Mouse (Mus musculus): ENCODE measurements at regions not wholly inside any gene's neighbourhood (a gene's known extent, or its start where the extent isn't known, plus 50 kb on each side); places are given as distances from the start of the nearest gene placed in this dataset.
"Not testable (repeated sequence)": the region's sequence is repeated elsewhere in the genome, so short reads cannot be mapped to it uniquely, and the experiment has no call there.

DNA sequence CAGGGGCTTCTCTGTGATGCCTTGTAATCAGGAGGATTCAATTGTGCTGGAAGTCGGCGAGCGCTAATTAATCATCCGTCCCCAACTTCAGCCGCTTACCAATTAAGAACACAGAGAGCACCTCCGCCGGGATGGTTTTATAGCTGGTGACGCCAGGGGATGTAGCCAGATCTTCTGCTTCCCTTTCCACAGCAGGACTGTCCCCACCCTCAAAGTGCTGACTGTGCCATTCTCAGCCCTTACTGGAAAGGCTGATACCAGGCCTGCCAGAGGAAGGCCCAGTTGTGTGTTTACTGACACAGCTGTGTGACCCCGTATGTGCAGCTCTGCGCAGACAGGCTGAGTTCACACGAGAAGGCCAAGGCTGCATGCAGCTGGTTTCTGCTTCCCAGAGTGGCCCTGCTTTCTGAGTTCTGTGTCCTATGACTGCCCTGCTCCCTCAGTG is 59.9 kb upstream of the Bend4 start:
- DNase-seq = peak; percentile 20

DNA sequence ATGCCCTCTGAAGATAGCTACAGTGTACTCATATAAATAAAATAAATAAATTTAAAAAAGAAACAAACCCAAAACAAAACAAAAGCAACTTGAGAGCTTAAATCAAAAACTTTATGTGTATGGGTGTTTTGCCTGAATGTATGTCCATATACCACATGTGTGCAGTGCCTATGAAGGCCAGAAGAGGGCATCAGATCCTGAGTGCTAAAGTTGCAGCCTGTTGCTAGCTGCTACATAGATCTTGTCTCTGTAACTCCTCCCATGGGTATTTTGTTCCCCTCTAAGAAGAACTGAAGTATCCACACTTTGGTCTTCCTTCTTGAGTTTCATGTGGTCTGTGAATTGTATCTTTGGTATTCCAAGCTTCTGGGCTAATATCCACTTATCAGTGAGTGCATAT is 62.6 kb upstream of the Bend4 start:
- not testable (repeated sequence) for DNase-seq

DNA sequence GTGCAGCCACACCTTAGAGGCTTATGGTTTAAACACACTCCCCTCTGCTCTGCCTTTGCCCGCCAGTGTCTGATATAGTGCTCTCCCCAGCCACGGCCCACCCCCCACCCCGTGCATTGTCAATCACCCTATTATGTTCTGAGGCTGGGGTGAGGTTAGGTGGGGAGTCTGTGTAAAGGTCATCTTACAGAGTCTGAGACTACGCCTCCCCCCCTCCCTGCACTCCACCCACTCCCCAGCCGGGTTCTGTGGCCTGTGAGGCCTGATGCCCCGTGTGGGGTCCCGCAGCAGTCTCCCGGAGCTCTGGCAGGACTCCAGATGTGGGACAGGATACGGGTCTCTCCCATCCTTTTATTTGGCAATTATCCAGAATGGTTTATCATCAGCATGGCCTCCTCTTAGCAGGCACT is 64.8 kb upstream of the Bend4 start:
- peak; percentile 20 for DNase-seq

DNA sequence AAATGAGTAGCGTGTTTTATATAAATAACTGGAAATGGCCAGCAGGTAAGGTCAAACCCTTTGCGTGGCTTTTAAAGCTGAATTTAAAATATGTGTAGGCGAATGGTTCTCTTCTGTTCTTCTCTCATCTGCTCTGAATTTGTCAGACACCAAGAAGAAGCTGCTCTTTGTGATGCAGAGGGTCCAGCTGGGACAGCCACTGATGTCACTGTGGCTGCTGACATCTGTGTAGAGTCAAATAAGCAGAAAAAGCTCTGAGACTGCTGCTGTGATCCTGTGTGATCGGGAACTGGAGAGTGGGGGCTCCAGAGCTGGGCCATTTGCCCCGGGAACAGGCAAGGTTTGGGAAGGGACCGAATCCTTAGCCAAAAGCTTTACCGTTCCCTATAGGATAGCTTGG is 68.6 kb upstream of the Bend4 start:
- no peak for DNase-seq

DNA sequence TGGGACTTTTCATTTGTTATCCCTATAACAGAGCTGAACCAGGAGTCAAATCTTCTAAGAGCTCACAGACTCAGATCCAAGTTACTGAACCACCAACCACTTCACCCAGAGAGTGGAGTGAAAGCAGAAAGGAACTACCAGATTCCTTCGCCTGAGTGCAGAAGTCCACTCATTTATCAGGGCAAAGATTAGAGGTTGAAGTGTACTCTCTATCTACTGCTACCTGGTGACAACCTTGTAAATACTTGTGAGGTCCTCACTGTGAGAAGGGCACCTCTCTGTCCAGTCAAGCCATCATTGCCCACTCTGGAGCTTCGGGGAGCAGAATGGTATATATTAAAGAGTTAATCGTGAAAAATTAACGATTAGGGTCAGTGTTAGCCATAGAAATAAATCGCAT is 87.4 kb upstream of the Shisa3 start:
- no peak for DNase-seq

DNA sequence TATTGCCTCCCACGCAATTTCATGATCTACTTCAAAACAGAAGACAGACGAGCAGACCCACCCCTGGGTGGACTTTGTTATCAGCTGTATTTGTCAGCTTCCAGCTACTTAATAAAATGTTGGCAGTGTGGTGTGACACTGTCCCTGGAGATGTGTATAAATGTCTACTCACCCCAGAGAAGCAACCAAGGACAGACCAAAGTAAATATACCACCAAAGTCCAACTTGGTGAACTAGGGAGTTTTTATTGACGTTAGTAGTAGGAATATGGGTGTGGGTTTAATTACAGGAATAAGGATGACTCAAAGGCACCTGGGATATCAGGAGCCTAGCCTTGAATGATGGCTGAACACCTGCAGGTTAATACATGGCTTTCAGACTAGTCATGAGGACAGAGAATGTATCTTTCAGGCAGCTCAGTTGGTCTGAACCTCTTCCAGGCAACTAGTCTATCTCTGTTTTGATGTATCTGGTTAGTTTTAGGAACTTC is 86.2 kb upstream of the Shisa3 start:
- DNase-seq = no peak

DNA sequence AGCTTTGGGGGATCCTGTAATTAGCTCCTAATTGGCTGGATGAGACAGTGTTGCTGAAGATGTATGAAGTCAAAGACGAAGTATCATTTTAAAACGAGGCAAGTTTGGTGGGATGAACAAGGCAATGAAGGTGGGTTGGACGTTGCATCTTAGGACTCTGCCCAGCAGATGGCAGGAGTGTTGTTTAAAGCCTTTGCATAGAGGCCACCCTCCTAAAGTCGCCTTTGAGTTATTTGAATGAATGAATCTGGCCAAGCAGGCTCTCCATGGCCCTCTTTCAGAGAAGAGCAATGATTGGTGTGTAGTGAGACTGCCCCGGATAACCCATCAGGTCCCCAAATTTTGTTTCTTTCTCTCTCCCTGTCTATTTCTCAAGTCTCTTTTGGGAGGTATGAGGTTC is 77.5 kb upstream of the Shisa3 start:
- DNase-seq = peak; percentile 49

DNA sequence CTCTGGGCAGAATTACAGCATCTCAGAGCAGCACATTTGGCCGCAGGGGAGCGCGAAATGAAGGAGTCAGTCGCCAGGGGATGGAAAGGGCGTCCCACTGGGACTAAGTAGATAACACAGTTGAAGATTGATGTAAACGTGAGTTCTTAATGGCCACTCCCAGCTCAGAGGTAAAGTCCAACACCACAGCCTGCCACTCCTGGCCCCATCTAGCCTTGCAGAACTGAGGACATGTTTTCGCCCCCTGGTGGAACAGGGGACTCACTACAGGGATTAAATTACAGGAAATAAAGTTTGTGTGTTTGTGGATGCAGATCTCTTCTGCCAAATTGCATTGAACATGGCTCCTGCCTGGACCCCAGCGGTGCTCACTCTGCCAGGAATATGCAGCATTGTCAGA is 76.7 kb upstream of the Shisa3 start:
- peak; percentile 73 for DNase-seq

DNA sequence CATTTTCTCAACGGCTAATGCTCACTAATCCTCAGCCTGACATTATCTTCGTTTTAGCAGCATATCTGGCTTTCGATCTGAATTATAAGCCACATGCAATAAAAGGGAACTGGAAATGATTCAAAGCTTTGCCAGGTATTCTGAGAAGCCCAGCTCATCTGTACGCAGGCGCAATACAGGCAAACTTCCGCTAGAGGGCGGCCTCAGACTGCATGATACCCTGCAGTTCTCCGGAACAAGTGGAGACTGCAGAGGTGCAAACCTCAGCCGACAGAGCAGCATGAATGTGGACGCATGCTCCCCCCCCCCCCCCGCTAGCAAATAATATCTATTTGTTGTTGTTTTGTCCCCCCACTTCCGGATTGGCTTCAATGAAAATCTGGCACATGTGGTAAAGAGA is 75.3 kb upstream of the Shisa3 start:
- peak; percentile 90 for DNase-seq

DNA sequence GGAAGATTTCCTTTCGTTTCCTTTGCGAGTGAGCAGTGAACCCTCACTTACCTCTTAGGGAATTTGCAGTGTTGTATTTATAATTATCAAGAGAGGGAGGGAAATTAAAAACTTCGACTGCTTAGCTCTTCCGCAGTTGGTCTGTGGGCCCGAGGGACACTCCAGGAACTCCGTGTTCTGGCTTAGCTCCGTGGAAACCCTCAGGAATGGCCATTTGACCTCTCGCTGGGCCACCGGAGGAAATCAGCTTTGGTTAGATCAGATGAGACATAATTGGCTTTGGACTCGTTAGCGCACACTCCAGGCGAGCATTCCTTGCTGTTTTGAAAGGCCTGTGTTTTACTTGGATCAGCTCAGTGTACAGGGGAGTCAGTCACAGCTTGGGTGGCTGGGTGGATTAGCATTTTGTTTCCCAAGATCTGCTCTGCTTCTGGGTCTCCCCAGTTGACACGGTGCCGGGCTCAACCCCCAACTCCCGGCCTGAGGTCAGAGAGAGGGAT is 74.9 kb upstream of the Shisa3 start:
- DNase-seq = peak; percentile 26

DNA sequence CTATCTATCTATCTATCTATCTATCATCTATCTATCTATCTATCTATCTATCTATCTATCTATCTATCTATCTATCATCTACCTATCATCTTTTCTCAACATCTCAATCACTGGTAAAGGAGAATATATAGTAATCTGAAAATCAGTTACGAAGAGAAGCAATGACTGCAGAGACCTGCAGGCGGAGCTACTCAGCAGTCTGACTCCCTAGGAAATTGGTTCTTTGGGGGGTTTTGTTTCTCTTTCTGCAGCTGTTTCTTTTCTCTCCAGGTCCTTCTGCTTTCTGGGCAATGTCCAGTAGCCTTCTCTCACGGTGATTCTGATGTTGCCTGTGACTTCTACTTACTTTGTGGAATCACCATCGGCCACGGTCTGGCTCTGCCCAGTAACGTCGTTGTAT is 73.6 kb upstream of the Shisa3 start:
- peak; percentile 37 for DNase-seq

DNA sequence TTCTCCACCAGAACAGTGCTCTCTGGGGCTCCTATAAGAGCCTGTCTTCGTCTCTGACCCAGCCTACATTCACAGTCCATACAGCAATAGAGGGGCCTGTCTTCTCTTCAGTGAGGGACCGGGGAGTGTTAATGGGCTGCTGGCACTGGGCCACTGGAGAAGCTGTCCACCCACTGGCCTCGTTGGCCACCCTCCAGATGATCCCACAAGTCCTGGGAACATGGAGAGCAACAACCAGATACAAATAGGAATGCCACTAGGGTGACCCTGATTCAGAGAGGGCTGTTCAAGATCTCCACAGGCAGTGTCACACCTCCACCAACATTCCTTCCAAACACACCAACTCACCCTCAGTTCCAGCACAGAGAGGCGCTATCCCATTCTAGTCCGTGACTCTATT is 69.7 kb upstream of the Shisa3 start:
- DNase-seq = no peak

DNA sequence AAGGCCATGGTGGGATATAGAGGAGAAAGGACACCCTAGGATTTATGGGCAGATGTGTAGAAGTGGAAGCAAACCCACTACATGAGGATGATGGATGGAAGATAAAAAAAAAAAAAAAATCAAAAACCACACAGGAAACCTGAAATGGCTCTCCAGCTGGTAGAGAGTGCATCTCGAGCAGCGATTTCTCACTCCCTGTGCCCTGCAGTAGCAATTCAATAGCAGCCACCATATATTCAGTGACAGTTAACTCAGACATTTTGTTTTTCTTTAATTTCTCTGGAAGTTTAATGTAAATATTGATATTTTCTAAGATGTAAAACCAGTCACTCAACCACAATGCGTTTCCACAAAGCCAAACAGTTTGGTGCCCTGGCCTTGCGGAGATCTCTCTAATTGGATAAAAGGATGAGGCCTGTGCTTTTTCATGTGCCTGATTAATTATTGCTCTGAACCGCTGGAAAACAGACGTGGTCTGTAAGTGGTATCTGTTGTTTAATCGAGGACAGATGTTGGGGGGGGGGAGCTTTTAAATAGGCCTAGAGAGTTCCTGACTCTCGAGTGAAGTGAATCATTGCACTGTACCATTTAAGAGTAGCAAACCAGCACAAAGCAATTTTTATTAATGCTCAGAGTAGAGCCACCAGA is 68.0 kb upstream of the Shisa3 start:
- DNase-seq = peak; percentile 49

DNA sequence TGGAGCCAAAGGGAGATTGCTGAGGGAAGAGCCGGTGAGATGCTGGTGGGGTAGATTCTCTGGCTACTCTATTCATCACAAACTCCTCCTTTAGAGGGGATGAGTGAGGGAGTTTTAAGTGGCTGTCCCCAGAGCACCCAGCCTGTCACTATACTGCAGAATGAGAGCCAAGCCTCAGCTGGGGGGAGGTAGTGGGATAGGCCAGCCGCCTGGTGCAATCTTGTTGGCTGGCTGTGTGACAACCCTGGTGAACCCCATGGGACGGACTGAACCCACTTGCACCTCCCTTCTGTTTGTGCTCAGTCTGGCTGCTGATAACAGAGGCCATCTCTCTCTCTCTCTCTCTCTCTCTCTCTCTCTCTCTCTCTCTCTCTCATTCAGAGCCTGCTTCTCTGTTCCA is 65.8 kb upstream of the Shisa3 start:
- no peak for DNase-seq

DNA sequence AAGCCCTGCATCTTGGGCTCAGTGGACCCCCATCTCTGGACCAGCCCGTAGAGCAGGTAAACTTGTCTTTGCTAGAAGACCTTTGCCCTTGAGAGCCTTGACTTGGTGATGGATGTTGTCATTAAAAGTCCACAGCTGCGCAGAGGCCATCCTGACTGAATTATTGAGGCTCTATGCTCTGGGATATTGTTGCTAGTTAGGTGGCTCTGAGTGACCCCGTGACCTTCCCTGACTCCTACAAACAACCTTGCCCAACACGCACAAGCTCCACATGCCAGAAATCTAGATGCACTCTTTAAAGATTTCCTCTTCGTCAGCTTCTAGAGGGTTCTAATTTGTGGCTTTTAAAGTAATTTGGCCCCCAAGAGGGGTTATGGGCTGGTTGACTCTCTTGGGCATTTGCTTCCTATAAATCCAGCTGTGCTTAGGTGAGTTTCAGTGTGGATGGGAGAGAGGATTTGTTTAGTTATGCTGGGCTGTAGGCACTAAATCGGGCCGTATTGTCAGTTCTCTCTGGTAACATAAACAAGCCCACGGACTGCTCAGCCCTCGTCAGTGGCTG is 63.6 kb upstream of the Shisa3 start:
- DNase-seq = peak; percentile 49

DNA sequence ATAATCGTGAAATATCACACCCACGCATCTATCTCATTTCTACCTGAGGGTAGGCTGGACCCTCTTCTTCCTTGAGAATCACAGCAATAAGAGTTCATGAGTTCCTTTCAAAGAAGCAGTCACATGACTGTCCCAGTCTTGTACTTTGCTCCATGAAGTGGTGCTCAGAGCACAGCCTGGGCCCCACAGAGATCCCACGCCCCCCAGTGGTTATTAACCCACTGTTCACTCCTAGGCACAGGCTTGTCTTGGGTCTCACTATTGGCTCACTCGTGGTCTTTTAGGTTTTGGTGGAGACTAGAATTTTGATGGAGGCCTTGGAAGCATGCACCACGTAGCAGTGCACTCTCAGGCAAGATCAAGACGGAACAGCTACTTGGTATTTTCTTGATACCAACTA is 57.4 kb upstream of the Shisa3 start:
- DNase-seq = no peak

DNA sequence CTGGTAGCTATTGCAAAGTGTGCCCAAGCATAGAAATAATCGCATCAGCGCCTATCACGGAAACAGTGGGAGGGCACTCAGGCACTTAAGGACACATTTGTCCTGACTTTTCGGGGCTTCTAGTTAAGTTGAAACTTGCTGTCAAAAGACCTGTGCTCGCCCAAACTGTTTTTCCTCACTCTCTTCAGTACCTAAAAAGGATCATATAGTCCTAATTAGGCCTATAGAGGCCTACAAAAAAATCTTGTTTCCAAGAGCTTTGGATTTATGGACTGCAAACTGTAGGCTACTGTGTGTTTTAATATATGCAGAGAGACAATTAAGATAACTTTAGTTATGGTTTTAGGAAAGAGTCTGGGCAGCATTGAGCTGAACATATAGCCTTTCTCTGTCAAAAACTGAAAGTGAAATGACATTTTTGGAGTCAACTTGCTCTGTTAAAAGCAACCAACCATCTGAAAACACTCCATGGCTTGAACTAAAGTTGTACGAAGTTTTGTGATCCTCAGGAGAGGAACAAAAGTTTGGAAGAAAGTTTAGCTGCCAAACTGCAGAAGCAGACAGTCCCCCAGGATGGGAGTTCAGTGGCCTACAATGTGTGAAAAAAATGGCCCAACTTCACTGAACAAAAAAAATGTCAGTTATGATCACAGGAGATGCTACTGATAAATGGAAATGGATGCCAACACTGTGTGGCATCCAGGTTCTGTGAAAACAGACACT is 55.9 kb upstream of the Shisa3 start:
- DNase-seq = no peak

DNA sequence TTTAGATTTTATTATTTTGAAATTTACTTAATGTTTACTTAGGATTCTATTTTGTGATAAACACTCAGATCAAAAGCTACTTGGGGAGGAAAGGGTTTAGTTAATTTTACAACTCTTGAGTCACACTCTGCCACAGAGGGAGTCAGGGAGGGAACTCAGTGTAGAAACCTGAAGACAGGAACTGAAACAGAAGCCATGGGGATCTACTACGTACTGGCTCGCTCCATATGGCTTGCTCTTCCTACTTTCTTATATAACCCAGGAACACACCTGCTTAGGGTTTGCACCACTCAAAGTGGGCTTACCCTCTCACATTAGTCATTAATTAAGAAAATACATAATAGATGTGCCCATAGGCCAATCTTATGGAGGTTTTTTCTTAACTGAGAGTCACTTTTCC is 54.8 kb upstream of the Shisa3 start:
- DNase-seq = no peak

Measured in embryo, embryonic 11 days (tissue).